Mouse (Mus musculus): ENCODE measurements at regions not wholly inside any gene's neighbourhood (a gene's known extent, or its start where the extent isn't known, plus 50 kb on each side); places are given as distances from the start of the nearest gene placed in this dataset.
"Not testable (repeated sequence)": the region's sequence is repeated elsewhere in the genome, so short reads cannot be mapped to it uniquely, and the experiment has no call there.

DNA sequence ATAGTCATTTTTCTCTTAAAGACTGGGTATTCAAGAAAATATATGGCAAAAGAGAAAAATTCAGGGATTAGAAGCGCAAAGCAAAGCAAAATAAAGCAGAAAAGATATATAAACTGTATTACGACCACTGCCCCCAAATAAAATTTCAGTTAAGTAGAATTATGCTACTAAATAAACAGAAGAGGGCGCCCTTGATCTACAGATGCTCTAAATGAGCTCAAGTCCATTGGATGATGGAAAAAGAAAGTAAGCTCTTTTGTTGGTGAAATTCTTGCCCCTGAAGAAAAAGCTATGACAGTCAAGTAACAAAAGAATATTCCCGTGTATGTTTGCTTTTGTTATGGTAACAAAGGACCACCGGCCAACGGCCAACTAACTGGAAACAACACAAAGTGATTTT lies 165.5 kb upstream of the Stk26 start:
- DNase-seq (ENCODE audit: low spot score) = no peak

DNA sequence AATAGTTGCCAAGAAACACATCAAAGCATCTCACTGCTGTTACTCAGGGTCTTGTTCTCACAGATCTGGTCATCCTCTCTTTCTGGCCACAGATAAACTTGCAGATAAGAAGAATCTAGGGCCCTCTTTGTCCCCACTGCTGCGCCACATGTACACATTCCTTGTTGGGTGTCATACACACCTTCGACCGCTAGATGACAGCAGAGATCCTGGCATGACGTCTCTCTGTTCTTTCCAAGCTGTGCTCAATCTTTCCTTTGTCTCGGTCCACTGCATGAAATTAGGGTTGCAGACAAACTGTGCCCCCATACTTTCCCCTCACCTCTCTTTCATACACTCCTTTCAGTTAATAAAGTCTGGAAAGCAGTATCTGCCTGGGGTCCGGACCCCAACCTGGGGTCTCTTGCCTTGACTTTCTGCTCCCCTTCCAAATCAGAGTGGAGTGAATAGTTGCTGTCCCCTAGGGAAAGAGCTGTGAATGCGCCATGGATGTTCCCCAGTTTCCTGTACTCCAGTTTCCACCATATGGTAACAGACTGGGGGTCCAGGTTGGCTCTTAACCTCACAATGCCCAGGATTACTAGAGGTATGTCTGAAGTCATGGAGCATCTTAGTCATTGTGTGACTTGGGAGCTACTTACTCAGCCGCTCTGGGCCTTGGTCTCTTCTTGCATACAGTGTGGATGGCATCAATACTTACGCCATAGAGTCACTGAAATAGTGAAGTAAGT lies 182.8 kb upstream of the Stk26 start:
- no peak for DNase-seq (ENCODE audit: low spot score)

DNA sequence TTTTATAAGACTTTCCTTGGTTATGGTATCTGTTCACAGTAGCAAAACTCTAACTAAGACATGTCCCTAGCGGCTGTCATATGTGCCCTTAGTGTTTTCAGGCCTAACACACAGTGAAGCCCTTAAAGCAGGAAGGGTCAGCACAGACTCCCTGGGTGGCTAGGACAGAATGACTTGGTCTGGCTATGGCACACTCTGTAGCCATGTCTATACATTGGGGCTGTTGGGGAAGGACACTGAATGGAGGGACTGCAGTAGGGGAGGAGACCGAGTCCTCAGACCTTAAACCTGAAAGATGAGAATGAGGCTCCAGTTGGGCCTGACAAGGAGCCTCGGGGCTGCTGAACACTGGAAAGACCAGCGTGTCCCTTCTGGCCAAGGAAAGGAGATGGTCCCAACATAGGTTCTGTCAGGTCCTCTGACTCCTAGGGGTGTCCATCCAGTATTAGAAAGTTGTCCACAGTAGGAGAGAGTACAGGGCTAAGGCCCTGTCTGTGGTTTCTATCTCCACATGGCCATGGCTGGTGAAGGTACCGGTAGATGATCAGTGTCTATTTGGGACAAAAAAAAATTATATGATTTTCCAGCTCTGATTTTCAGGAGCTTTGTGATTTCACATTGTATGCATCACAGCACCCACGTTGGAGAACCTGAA lies 183.5 kb upstream of the Stk26 start:
- no peak for DNase-seq (ENCODE audit: low spot score)

DNA sequence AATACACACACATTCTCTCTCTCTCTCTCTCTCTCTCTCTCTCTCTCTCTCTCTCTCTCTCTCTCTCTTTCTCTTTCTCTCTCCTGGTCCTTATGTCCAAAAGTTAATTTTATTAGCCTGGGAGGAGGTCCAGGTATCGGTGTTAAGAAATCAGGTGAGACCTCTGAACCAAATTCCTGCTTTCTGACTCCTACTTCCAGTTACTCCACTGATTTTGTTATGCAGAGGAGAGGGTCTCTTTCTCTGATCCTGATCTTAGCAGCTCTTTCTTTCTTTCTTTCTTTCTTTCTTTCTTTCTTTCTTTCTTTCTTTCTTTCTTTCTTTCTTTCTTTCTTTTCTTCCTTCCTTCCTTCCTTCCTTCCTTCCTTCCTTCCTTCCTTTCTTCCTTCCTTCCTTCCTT lies 185.5 kb upstream of the Stk26 start:
- DNase-seq (ENCODE audit: low spot score) = not testable (repeated sequence)

DNA sequence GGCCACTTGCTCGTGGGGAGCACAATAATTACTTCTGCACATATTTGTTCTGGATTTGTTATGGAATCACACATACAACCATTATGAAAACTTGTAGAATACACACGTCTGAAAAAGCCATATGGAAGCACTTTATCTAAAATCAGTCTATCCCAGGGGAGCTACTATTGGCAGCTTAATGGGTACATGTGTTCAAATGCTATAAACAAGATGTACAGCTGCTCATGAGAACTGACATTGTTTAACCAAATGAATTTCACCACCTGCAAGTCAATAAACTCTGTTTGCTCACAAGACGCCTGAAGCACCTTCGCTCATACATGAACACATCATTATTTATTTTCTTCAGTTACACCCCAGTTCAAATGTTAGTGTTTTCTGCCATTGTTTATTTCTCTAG lies 199.5 kb upstream of the Stk26 start:
- no peak for DNase-seq (ENCODE audit: low spot score)

DNA sequence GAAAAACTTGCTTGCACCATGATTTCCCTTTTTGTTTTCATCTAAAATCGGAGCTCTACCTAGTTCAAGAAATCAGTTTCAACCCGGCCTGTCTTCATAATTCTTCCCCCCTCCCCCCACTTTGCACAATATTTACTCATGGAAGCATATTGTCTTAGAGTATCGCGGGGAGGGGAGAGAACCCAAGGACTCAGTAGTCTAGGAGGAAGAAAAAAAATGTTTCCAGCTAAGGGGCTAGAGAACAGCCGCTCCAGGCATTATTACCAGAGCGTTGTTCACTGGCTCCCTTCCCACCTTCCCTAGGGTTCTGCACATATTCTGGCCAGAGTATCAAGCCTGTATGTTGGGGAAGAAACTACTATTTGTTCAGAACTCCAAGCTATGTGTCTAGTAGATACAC lies 205.2 kb upstream of the Stk26 start:
- DNase-seq (ENCODE audit: low spot score) = no peak

DNA sequence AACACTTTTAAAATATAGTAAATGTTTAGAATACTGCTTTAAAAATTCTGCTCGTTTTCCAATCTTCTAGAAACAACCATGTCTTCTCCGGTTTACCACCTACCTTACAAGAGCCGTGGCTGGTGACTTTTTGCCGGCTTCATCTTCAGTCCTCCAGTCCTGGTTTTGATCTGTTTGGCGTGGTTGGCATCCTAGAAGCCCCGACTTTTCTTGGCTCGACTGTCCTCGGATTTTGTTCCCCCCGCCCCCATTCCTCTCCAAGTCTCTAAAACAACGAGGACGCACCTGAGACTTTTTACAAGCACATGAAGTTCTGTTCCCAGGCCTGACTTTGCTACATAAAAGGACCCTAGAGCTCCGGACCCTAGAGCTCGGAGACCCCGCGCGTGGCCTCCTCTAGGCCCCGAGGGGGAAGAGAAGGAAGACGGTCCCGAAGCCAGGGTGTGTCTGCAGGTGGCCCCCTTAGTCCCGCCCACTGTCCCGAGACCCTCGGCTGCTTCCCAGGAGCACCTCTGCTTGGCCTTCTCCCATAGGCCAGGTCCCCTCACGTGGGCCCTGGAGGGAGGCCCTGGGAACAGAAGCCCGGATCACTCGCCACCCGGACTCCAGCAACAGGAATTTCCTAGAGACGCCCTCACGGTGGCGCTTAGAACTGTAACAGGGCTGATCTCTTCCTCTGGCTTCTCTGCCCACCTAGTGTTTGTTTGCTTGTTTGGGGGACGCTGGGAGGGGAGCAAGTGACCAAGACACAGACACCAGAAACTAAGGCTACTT lies 205.8 kb upstream of the Stk26 start:
- DNase-seq (ENCODE audit: low spot score) = peak; percentile 80

DNA sequence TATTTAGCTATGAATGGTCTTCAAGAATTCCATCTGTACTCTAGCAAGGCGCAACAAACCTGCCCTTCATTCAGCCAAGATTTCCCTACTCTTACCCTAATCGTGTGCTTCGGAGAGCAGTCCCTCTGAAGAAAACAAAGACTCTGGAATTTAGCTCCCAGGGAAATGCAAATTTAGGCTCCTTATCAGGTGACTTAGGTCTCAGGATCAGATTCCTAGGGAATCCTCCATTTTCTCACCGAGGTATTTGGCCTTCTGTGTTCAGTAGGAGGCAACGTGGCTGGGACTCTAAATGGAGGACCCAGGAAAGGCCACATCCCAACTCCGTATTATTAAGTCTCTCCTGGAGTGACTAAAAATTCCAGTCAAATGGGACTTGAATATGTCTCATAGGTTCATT lies 204.2 kb upstream of the Olfr1324 start:
- no peak for DNase-seq (ENCODE audit: low spot score)

DNA sequence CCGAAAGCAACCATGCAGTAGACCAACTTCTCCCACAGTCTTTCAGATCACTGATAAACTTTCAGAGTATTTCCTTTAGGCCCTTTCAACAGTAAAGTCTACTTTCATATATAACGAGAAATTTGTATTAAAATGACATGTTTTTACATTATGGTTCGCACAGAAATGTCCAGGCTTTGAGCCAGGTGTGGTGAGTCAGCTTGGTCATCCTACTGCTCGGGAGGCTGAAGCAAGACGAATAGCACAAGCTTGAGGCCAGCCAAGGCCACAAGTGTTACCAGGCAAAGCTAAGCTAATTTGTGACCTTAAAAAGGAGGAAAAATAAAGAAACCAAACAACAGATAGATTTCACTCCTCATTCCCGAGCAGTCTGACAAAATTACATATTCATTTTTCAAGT lies 197.0 kb upstream of the Olfr1324 start:
- DNase-seq (ENCODE audit: low spot score) = no peak

DNA sequence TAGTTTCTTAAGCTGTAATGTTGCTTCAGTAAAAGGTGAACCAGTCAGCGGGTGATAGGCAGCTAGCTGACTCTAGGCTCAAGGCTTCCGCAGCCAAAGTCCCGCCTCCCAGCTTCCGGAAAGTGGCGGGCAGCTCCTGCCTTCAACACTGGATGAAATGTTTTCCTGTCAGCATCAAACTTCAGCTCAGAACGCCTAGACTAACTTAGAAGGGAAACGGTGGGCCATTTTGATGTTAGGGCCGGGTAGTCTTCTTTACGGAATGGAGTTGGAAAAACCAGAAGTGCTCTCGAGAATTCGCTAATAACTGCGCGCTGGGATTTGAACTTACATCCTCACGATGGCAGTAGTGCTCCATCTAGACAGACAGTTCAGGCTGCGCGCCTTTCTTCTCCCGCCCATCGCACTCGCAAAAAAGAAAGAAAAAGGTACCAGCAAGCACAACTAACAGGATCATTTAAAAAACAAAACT lies 194.7 kb upstream of the Olfr1324 start:
- no peak for DNase-seq (ENCODE audit: low spot score)

DNA sequence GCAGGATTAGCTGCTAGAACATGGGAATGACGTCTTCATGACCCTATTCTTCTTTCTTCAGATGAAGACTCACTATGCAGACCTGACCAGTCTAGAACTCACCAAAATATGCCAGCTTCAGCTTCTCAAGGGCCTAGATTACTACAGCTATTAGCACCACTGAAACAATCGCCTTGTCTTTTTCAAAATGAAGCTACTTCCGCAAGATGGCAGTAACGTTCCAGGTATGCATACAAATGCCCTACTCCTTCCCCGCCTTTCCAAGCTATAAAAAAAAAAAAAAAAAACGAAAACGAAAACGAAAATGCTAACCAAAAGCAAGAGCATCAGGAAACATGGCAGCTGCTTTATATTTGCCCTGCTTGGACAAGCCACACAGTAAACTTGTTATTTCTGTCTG lies 192.6 kb upstream of the Olfr1324 start:
- DNase-seq (ENCODE audit: low spot score) = no peak

DNA sequence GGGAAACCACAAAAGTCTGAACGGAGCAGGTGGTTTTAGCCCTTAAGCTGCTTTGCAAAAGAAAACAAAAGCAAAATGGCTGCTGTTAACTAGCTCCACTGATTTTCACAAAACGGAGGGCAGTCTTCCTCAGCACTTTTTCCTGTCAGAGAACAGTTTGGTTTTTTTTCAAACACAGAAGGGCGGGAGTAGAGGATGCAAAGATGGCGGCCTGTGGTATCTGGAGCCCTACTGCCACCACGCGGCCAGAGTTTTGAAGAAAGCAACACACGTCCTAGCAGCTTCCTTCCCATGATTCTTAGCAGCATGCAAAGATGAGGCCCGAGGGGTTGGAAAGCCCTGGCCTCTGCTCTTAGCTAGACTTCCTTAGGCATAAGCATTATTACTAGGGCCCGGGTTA lies 191.6 kb upstream of the Olfr1324 start:
- no peak for DNase-seq (ENCODE audit: low spot score)

DNA sequence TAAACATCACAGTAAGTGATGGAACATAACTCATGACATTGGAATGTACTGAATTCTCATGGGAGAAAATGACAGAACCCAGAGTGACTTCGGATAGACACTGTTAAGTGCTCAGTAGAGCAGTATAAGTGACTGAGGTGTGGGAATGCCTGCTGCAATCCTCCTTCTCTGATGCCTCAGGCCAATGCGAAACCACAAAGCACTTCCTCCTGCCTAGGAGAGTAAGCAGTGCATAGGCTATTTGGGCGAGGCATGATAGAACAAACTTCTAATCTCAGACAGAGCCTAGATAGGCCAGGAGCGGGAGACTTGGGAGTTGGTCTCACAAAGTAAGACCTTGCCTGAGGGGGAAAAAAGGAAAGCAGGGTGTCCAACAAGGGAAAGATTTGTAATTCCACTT lies 190.6 kb upstream of the Olfr1324 start:
- no peak for DNase-seq (ENCODE audit: low spot score)

DNA sequence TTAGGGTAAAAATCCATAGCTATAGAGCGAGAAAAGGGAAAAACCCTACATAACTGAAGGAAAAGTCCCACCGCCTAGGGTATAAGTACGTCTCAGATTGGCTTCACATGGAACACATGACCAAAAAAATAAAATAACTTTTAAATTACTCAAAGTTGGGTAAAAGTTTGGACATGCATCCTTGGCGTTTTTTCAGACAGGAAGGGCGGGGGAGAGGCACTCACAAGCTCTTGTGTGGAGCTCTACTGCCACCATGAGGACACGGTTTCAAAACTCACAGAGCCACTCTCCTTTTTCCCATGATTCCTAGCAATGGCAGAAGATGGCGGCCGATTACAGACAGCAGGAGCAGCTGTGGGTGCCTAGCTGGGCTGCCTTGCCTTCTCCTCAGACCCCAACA lies 188.6 kb upstream of the Olfr1324 start:
- not testable (repeated sequence) for DNase-seq (ENCODE audit: low spot score)

DNA sequence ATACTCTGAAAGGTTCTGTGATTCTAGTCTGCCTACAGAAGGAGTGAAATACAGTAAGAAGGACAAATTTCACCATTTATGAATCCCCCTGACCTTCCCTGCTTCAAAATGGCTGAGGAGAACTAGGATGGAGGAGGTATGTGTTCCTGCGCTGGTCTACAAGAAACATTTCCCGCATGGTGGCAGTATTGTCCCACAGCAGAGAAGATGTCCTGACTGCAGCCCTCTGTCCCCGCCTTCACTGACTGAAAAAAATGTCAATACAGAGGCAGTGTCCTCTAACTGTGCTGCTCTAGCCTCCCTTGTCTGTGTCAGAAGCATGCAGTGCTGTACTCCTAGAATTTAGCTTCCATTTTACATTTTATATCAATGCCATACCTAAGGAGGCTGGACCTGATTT lies 186.6 kb upstream of the Olfr1324 start:
- peak; percentile 4 for DNase-seq (ENCODE audit: low spot score)

DNA sequence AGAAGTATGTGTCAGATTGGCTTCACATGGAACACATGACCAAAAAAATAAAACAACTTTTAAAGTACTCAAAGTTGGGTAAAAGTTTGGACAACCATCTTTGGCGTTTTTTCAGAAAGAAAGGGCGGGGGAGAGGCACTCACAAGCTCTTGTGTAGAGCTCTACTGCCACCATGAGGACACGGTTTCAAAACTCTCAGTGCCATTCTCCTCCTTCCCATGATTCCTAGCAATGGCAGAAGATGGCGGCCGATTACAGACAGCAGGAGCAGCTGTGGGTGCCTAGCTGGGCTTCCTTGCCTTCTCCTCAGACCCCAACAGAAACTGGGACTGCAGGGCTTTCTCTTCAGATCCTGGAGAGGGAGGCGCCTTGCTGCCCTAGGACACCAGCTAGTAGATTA lies 186.1 kb upstream of the Olfr1324 start:
- not testable (repeated sequence) for DNase-seq (ENCODE audit: low spot score)

DNA sequence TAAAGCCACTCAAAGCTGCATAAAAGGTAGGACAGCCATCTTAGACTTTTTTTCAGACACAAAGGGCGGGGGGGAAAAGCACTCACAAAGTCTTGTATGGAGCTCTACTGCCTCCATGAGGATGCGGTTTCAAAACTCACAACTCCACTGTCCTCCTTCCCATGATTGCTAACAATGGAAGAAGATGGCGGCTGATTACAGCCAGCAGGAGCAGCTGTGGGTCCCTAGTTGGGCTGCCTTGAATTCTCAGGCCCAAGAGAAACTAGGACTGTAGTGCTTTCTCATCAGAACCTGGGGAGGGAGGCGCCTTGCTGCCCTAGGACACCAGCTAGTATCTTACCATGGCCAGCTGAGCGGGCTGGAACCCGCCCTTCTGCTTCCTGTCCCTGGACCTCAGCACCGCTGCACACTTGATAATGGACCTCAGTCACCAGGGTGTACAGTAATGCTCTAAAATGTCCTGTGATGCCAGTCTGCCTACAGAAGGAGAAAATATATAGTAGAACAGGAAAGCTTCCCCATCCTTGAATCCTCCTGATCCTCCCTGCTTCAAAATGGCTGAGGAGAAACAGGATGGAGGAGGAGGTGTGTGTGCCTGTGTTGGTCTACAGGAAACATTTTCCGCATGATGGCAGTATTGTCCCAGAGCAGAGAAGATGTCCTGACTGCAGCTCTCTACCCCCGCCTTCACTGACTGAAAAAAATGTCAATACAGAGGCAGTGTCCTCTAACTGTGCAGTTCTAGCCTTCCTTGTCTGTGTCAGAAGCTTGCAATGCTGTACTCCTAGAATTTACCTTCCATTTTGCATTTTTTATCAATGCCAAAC lies 183.7 kb upstream of the Olfr1324 start:
- no peak for DNase-seq (ENCODE audit: low spot score)

DNA sequence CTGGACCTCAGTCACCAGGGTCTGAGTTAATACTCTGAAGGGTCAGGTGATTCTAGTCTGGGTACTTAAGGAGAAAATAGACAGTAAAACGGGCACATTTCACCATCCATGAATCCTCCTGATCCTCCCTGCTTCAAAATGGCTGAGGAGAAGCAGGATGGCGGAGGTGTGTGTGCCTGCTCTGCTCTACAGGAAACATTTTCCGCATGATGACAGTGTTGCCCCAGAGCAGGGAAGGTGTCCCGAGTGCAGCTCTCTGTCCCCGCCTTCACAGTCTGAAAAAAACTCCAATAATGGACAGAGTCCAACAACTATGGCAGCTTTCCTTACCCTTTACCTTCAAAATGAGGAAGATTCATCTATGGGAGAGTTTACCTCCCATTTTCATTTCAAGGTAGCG lies 179.8 kb upstream of the Olfr1324 start:
- DNase-seq (ENCODE audit: low spot score) = not testable (repeated sequence)

DNA sequence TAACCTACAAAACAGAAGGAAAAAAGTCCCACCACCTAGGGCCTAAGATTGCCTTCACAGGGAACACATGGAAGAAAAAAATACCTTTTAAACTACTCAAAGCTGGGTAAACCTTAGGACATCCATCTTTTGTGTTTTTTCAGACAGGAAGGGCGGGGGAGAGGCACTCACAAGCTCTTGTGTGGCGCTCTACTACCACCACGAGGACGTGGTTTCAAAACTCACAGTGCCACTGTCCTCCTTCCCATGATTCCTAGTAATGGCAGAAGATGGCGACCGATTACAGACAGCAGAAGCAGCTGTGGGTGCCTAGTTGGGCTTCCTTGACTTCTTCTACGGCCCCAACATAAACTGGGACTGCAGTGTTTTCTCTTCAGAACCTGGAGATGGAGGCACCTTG lies 179.3 kb upstream of the Olfr1324 start:
- DNase-seq (ENCODE audit: low spot score) = no peak

DNA sequence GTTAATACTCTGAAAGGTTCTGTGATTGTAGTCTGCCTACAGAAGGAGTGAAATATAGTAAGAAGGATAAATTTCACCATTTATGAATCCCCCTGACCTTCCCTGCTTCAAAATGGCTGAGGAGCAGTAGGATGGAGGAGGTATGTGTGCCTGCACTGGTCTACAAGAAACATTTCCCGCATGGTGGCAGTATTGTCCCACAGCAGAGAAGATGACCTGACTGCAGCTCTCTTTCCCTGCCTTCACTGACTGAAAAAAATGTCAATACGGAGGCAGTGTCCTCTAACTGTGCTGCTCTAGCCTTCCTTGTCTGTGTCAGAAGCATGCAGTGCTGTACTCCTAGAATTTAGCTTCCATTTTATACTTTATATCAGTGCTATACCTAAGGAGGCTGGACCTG lies 177.2 kb upstream of the Olfr1324 start:
- not testable (repeated sequence) for DNase-seq (ENCODE audit: low spot score)

DNA sequence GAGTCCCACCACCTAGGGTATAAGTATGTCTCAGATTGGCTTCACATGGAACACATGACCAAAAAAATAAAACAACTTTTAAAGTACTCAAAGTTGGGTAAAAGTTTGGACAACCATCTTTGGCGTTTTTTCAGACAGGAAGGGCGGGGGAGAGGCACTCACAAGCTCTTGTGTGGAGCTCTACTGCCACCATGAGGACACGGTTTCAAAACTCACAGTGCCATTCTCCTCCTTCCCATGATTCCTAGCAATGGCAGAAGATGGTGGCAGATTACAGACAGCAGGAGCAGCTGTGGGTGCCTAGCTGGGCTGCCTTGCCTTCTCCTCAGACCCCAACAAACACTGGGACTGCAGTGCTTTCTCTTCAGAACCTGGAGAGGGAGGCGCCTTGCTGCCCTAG lies 176.7 kb upstream of the Olfr1324 start:
- DNase-seq (ENCODE audit: low spot score) = not testable (repeated sequence)

DNA sequence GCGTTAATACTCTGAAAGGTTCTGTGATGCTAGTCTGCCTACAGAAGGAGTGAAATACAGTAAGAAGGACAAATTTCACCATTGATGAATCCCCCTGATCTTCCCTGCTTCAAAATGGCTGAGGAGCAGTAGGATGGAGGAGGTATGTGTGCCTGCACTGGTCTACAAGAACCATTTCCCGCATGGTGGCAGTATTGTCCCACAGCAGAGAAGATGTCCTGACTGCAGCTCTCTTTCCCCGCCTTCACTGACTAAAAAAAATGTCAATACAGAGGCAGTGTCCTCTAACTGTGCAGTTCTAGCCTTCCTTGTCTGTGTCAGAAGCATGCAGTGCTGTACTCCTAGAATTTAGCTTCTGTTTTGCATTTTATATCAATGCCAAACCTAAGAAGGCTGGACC lies 174.6 kb upstream of the Olfr1324 start:
- not testable (repeated sequence) for DNase-seq (ENCODE audit: low spot score)
